Mouse (Mus musculus): Measurements from ENCODE around the gene Olfr389. TPM values are rescaled to one million over a fixed set of nuclear protein-coding genes. Genes with fewer than 3 reads are reported as not detected.

The Olfr389 gene
- not detected in 2 replicates for polyA plus RNA-seq (2015; fragmentation: Nextera tagmentation; extraction: Ambion mirVana)

DNA sequence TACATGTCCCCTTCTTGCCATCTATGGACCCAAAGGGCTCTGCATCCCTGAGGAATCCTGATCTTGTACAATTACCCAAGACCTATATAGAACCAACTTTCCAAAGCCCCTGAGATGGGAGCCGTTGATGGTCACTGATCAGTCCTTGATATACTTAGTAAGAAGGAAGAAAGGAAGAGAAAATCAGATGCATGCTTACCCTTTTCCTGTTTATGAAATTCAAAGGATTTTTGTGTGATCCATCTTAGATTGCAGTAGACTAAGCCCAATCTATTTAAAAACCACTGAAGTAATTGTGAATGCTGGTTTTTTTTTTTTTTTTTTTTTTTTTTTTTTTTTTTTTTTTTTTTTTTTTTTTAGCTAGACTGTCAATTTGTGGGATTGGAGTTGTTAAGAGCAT lies at the start of gene Olfr389:
Gene Olfr389 (minus strand): TSS at position 101 of the 400 bp plus-strand sequence.
- Histone ChIP-seq H3K27ac (ENCODE audit: low read depth, low read length) (no peak within 1 kb of the TSS), H3K9me3 (ENCODE audit: control insufficient read depth) (no peaks in the 10 kb centered on the region), H3K4me3 (ENCODE audit: low read depth, low read length) (no peak within 1 kb of the TSS), H3K4me2 (replicated peaks; ENCODE audit: low read depth) (no peak within 1 kb of the TSS), H3K4me1 (replicated peaks; ENCODE audit: control insufficient read depth, insufficient read depth, low read length) (no peaks in the 10 kb centered on the region), H3K27me3 (replicated peaks; ENCODE audit: control insufficient read depth, insufficient read depth, low read length) (no peaks in the 10 kb centered on the region), H3K36me3 (ENCODE audit: control insufficient read depth, insufficient read depth) (no peaks in the 10 kb centered on the region), H3K9ac (ENCODE audit: low read depth, low read length) (no peak within 1 kb of the TSS)
- TF ChIP-seq CTCF (IDR thresholded peaks at IDR 0.05; ENCODE audit: low read depth): no peak
- ATAC-seq: no peak
- WGBS: 82% methylated on average over 1 of the region's 1 CpGs

GRCm38 (mm10) chr11:73816949-73817348 lies 36.4 kb upstream of the Olfr389 start, which contains the start of gene Olfr392:
Gene Olfr392, minus strand, starts transcription at chr11:73817049.
- no peak for ATAC-seq
- Histone ChIP-seq H3K4me2 (replicated peaks; ENCODE audit: low read depth) (no peak within 1 kb of the TSS), H3K4me3 (ENCODE audit: low read depth, low read length) (no peak within 1 kb of the TSS), H3K9ac (ENCODE audit: low read depth, low read length) (no peak within 1 kb of the TSS), H3K4me1 (replicated peaks; ENCODE audit: control insufficient read depth, insufficient read depth, low read length) (no peaks in the 10 kb centered on the region), H3K9me3 (ENCODE audit: control insufficient read depth) (no peaks in the 10 kb centered on the region), H3K27me3 (replicated peaks; ENCODE audit: control insufficient read depth, insufficient read depth, low read length) (no peaks in the 10 kb centered on the region), H3K36me3 (ENCODE audit: control insufficient read depth, insufficient read depth) (no peaks in the 10 kb centered on the region), H3K27ac (ENCODE audit: low read depth, low read length) (no peak within 1 kb of the TSS)
- TF ChIP-seq CTCF (IDR thresholded peaks at IDR 0.05; ENCODE audit: low read depth): no peak
- WGBS: 82% methylated on average over 1 of the region's 1 CpGs

GRCm38 (mm10) chr11:73802952-73803351 lies 22.4 kb upstream of the Olfr389 start, which contains the start of gene Olfr391-ps:
Gene Olfr391-ps, minus strand, starts transcription at chr11:73803052.
- TF ChIP-seq CTCF (IDR thresholded peaks at IDR 0.05; ENCODE audit: low read depth): no peak
- Histone ChIP-seq H3K4me2 (replicated peaks; ENCODE audit: low read depth) (no peak within 1 kb of the TSS), H3K27me3 (replicated peaks; ENCODE audit: control insufficient read depth, insufficient read depth, low read length) (no peaks in the 10 kb centered on the region), H3K4me3 (ENCODE audit: low read depth, low read length) (no peak within 1 kb of the TSS), H3K9ac (ENCODE audit: low read depth, low read length) (no peak within 1 kb of the TSS), H3K9me3 (ENCODE audit: control insufficient read depth) (no peaks in the 10 kb centered on the region), H3K27ac (ENCODE audit: low read depth, low read length) (no peak within 1 kb of the TSS), H3K36me3 (ENCODE audit: control insufficient read depth, insufficient read depth) (no peaks in the 10 kb centered on the region), H3K4me1 (replicated peaks; ENCODE audit: control insufficient read depth, insufficient read depth, low read length) (no peaks in the 10 kb centered on the region)
- no peak for ATAC-seq
- 23% methylated on average over 1 of the region's 1 CpGs for WGBS

- TF ChIP-seq CTCF (IDR thresholded peaks at IDR 0.05; ENCODE audit: low read depth): no peak
- Histone ChIP-seq H3K9me3 (ENCODE audit: control insufficient read depth) (no peaks in the 10 kb centered on the region), H3K36me3 (ENCODE audit: control insufficient read depth, insufficient read depth) (no peaks in the 10 kb centered on the region), H3K27ac (ENCODE audit: low read depth, low read length) (no peak within 1 kb of the TSS), H3K9ac (ENCODE audit: low read depth, low read length) (no peak within 1 kb of the TSS), H3K27me3 (replicated peaks; ENCODE audit: control insufficient read depth, insufficient read depth, low read length) (no peaks in the 10 kb centered on the region), H3K4me1 (replicated peaks; ENCODE audit: control insufficient read depth, insufficient read depth, low read length) (no peaks in the 10 kb centered on the region), H3K4me3 (ENCODE audit: low read depth, low read length) (no peak within 1 kb of the TSS), H3K4me2 (replicated peaks; ENCODE audit: low read depth) (no peak within 1 kb of the TSS)
- WGBS: 67% methylated on average over 1 of the region's 1 CpGs
- no peak for ATAC-seq
Measured at GRCm38 (mm10) chr11:73782664-73783063, 2.2 kb upstream of the Olfr389 start, which contains the start of gene Olfr390. Gene Olfr390, plus strand, starts transcription at chr11:73782964.

DNA sequence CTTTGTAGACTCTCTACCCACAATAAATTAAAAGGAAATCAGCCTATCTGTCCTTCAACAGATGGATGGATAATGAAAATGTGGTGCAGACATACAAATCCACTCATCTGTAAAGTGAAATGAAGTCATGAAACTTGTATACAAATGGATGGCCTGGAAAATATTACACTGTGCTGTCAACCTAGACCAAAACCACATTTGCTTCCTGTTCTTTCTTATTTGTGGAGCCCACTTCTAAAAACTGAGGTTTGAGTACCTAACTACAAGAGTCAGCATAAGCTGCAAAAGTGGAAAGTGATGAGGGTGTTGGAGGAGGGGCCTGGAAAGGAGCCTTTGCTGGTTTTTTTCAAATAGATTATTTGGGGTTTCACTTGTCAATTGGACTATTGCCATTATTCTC lies 21.4 kb downstream of the Olfr389 start:
- Histone ChIP-seq H3K9ac (ENCODE audit: low read depth, low read length) (no peak overlapping the region), H3K27ac (ENCODE audit: low read depth, low read length) (no peak overlapping the region), H3K9me3 (ENCODE audit: control insufficient read depth) (no peaks in the 10 kb centered on the region), H3K27me3 (replicated peaks; ENCODE audit: control insufficient read depth, insufficient read depth, low read length) (no peaks in the 10 kb centered on the region), H3K36me3 (ENCODE audit: control insufficient read depth, insufficient read depth) (no peaks in the 10 kb centered on the region), H3K4me2 (replicated peaks; ENCODE audit: low read depth) (no peak overlapping the region), H3K4me1 (replicated peaks; ENCODE audit: control insufficient read depth, insufficient read depth, low read length) (no peaks in the 10 kb centered on the region), H3K4me3 (ENCODE audit: low read depth, low read length) (no peak overlapping the region)
- TF ChIP-seq CTCF (IDR thresholded peaks at IDR 0.05; ENCODE audit: low read depth): no peak
- no peak for ATAC-seq

Other genes starting within 250 kb of the Olfr389 start
- not detected in 2 replicates for gene Olfr385, start 187.7 kb downstream of the Olfr389 start, polyA plus RNA-seq (2015; fragmentation: Nextera tagmentation; extraction: Ambion mirVana)
- not detected in 2 replicates for gene Olfr384, start 182.1 kb downstream of the Olfr389 start, polyA plus RNA-seq (2015; fragmentation: Nextera tagmentation; extraction: Ambion mirVana)
- not detected in 2 replicates for gene Zfp735, start 91.9 kb downstream of the Olfr389 start, polyA plus RNA-seq (2015; fragmentation: Nextera tagmentation; extraction: Ambion mirVana)
- not detected in 2 replicates for gene Olfr390, start 2.3 kb upstream of the Olfr389 start, polyA plus RNA-seq (2015; fragmentation: Nextera tagmentation; extraction: Ambion mirVana)
- gene Olfr391-ps, start 22.3 kb upstream of the Olfr389 start, polyA plus RNA-seq (2015; fragmentation: Nextera tagmentation; extraction: Ambion mirVana): not detected in 2 replicates
- gene Olfr392, start 36.3 kb upstream of the Olfr389 start, polyA plus RNA-seq (2015; fragmentation: Nextera tagmentation; extraction: Ambion mirVana): not detected in 2 replicates
- not detected in 2 replicates for gene Olfr393, start 70.7 kb upstream of the Olfr389 start, polyA plus RNA-seq (2015; fragmentation: Nextera tagmentation; extraction: Ambion mirVana)
- not detected in 2 replicates for gene Olfr394, start 110.1 kb upstream of the Olfr389 start, polyA plus RNA-seq (2015; fragmentation: Nextera tagmentation; extraction: Ambion mirVana)
- not detected in 2 replicates for gene Olfr395, start 128.6 kb upstream of the Olfr389 start, polyA plus RNA-seq (2015; fragmentation: Nextera tagmentation; extraction: Ambion mirVana)
- gene Olfr23, start 156.0 kb upstream of the Olfr389 start, polyA plus RNA-seq (2015; fragmentation: Nextera tagmentation; extraction: Ambion mirVana): not detected in 2 replicates
- gene Olfr397, start 180.1 kb upstream of the Olfr389 start, polyA plus RNA-seq (2015; fragmentation: Nextera tagmentation; extraction: Ambion mirVana): not detected in 2 replicates
- not detected in 2 replicates for gene Olfr398, start 209.7 kb upstream of the Olfr389 start, polyA plus RNA-seq (2015; fragmentation: Nextera tagmentation; extraction: Ambion mirVana)

Measured in intestine, postnatal 0 days (tissue).